Mouse (Mus musculus) liver, adult (tissue): Measurements from ENCODE around the gene Gabra5.

Experiments used
- GATA4 ChIP-seq: IDR thresholded peaks from 2 replicates; pipeline ENCODE4 v1.6.1; 2014; ENCODE audit warnings: mild to moderate bottlenecking, low read length; ENCODE audit not compliant: insufficient replicate concordance

Gene Gabra5

DNA sequence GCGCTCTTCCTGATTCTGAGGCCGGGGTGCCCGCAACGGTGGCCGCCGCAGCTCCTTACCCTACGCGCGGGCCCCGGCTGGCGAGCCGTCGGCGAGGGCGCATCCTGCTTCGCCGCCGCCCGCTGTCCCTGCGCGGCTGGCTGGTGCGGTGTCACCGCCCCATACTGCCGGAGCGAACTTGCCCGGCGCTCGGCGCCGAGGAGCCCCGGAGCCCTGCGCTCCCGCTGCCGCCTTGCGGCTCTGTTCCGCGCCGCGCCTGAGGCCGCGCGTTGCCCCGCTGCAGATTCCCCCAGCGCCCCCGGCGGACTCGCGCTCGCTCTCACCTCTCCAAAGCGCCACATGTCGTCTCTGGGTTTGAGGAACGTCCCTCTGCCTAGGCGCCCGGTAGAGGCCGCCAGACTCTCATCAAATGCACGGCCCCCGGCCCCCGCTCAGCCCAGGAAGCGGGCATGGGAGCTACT, at the start of gene Gabra5:
Gabra5 (minus strand) TSS at position 379 of the 461 bp plus-strand sequence.
- TF ChIP-seq GATA4: no peak

DNA sequence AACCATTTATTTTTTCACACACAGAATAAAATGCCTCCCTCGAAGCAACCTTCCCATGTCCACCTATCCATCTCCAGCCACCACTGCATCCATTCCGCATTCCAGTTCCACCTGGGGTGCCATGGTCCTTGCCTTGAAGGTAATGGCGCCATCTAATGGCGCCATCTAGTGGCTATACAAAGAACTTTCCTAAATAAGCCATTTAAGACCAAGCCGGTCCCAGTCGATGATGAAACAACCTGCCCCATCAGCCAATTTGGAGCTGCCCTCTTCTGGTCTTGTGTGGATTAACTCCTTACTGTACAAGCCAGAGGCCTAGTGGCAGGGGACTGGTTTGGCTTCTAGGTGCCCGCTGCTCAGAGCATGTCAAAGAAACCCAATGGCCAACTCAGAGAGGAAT, 28.7 kb upstream of the Gabra5 start:
- no peak for TF ChIP-seq GATA4

DNA sequence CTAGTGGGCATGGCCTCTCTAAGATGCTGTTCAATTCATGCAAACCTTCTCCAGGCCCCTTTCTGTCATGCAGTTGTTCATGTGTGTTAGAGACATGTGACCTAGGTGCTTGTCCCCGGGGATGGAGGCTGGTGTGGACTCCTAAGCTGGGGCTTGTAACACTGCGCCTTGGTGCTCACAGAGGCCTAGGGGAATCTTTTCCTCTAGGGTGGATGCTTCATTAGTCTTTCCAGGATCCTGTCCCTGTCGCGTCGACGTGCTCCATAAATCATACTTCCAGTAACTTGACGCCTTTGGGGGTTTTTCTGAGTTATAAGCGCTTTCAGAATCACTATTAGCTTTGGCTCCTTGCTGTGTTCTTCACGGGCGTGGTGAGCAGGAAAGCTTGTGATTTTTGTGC, 22.8 kb upstream of the Gabra5 start:
- no peak for TF ChIP-seq GATA4

DNA sequence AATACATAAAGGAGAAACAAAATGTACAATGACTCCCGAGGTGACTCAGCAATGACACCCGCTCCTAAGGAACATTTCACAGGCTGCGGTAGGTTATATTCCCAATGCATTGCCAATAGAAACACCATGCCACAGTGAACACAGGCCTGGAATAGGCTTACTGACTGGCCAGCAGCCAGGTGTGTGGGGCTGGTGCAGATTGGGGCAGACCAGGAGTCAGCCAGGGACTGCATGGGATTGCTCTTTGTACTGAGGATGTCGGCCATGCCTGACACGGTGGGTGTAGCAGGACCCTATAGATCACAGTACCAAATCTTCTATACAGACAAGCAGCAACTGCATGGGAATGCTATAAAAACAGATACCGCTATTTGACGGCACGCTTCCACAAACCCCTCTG, 20.1 kb upstream of the Gabra5 start:
- no peak for TF ChIP-seq GATA4

DNA sequence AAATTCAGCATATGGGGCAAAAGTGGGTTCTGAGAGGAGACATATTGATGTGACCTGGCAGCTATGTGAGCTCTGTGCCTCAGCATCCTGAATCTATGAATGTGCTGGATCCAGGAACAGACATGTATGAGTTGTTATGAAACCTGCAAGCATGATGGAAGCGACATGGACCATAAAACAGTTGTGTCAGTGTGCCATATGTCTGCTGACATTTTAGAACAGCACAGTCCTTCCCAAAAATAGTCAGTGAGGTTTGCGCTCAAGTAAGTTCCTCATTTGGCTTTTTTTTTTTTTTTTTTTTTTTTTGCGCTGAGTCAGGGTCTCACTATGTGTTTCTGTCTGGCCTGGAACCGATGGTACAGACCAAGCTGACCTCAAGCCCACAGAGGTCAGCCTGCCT, 19.6 kb upstream of the Gabra5 start:
- no peak for TF ChIP-seq GATA4

DNA sequence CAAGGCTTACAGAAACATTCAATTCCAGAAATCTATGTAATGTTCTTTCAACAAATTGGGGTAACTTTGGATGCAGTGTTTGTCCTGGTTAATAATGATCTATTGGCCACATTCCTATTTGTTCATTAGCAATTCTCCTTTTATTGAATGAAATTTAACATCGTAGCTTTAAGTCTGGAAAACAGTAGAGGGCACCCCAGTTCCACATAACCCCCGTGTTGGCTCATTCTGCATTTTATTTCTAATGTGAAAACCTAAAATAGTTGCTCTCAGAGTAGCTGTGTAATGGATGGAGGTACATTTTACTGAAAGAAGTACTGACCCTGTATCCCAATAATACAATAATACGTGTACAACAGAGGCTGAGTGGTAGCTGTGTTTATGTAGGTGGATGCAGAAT, 3.1 kb upstream of the Gabra5 start:
- TF ChIP-seq GATA4: no peak

DNA sequence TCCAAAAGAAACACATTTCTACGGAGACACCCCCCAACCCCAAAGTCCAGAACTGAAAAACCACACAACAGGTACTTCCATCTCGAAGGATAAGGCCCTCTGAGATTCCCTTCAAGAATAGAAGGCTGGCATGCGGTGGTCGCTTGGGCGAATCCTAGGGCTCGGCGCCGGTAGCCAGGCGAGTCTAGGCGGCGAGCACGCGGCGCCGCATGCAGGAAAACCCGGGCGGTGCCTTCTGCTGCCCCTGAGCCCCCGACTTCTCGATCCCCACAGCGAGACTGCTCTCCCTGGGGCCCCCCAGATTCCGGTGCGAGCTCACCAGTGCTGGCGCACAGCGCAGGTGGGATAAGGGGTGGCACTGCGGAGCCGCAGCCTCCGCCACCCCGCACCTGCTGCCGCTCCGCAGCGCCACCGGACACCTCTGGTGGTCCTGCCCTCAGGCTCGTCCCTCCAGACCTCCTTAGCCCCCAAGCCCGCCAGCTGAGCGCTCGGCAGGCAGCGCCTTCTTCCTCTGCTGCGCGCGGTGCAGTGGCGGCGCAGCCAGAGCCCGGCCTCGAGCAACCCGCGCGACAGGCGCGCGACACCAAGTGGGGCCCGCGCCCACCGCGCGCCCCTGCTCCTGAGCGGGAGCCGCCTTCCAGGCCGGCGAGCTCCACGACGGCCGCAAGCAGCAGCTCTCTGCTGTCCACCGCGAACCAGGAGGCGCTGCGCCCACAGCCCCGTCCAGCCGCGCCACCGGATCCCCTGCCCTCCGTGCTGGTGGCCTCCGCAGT, 813 bp downstream of the Gabra5 start:
- no peak for TF ChIP-seq GATA4

DNA sequence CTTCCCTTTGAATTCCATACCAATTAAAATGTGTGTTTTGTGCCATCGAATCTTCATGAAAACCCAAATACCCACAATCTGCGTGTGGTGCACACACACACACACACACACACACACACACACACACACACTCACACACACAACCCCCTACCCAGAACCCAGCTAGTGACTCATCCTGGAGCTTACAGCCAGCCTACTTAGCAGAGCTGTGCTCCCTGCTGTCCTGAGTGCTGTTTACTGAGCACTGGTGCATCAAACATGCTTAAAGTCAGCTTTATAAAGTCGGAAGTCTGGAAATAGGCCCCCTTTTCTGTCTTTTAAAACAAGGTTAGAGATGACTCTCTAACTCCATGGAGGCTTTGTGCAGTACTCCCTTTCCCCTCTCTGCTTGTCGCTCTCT, 7.0 kb downstream of the Gabra5 start:
- no peak for TF ChIP-seq GATA4

DNA sequence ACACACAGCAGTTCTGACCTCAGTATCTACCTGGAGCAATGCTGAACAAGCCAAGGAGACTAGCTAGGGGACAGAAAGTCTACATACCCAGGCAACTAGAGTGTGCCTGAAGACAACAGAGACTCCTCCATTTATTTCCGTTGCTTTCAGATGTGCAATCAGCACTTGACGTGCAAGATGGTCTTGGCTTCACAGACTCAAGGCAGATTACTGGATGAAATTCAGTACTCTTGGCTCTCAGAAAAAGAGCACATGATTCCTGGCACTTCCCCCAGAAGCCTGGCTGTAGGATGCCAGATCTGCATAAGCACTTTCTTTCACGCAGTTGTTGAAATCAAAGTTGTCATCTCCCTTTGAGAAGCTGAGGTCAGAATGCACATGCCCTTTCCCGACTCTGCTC, 18.1 kb downstream of the Gabra5 start:
- TF ChIP-seq GATA4: no peak

DNA sequence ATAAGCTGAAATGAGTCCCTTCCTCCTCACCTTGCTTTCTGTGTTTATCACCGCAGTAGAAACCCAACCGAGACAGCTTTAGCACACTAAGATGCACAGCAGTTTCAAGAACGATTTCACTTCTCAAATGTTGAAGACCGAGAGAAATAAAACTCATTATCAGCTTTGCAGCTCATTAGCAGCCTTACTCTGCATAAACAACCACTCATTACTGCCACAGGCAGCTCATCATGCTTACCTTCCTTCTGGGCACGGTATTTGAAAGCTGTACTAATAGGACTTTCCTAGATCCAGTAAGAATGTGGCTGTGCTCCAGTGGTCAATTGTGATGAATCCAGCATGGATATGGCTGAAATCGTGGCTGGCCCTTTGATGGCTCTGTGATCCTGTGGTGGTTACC, 23.0 kb downstream of the Gabra5 start:
- TF ChIP-seq GATA4: no peak

DNA sequence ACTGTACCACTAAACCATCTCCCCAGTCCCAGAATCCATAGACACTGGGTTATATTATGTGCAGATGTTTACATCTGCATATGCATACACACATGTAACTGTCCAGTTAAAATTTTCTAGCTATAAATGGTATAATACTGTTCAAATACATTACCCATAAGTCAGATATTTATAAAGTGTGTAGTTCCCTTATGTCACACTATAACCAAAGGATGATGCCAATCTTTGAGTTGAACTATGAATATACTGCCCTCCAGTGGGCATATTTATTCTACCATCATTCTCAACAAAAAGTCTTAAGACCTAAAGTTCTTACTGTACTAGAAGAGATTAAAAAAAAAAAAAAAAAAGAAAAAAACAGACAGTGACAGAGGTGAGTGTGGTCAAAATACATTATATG, 27.0 kb downstream of the Gabra5 start:
- TF ChIP-seq GATA4: no peak

DNA sequence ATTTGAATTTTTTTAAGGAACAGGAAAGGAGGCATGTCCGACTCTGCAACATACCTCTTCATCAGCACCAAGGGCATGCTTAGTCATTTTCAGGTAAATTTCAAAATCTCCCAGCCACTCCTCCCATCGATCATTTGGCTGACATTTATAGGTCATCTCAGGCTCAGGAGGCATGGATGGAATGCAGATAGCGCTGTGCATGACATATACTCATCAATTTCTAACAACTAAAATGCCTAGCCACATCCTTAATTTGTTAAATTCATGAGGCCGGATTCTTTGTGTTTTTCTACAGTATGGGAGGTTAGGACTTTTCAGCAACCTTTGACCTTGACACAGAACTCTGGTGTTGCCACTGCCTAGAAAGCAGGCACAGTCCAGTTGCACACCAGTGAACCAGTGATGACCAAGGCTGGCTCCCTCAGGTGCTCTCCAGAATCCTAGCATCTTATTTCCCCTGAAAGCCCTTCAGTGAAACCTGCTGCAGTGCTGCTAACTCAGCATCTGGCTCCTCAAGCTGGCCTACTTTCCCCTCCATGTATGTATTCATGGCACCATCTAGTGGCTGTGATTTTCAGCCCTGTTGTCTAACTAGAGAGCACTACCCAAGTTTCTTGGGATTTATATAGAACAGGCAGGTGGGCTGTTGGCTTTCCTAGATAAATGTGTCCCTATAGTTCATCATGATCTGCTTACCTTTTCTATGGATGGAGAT, 35.9 kb downstream of the Gabra5 start:
- no peak for TF ChIP-seq GATA4

DNA sequence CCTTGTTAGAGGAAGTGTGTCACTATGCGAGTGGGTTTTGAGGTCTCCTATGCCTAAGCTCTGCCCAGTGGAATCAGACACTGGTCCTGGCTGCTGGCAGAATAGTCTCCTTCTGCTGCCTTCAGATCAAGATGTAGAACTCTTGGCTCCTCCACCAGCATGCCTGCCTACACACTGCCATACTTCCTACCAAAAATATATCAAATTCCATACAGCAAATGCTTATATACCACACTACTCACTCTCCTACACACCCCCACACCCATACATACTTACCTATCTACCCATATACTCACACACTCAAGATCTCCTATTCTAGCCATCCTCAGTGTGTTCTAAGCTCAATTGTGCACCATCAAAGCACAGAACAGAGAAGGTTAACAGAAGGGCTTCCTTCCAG, 38.5 kb downstream of the Gabra5 start:
- TF ChIP-seq GATA4: no peak

DNA sequence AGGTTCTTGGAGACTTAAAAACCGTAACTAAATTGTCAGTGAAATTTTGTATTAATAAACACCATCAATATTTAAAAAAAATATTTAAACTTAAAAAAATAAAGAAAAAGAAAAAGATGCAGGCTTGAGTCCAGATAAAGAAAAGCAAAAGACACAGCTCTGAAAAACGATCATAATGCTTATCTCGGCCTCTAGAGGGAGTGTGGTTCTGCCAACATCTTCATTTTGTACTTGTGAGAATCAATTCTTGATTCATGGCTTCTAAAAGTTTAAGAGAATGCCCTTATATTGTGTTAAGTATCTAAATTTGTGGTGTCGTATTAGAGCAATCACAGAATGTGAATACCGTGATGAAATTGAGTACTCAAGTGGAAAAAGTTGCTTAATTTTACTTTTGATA, 49.5 kb downstream of the Gabra5 start:
- TF ChIP-seq GATA4: no peak

DNA sequence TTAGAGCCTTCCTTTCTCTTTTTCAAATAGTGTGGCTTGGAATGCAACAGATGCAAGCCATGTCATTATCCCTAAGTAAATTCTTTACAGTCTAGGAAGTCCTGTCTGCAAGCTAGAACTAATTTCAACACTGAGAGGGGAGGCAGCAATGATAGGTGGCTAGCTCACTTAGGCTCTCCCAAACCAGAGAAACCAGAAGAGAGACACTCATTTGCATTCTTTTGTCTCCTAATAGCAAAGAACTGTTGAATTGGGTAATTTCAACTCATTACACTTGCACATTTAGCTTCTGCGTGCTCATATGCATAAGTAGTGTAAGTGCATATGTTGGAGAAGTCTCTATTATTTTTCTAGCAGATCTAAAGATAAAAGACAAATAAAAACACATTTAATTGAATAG, 61.6 kb downstream of the Gabra5 start:
- no peak for TF ChIP-seq GATA4

DNA sequence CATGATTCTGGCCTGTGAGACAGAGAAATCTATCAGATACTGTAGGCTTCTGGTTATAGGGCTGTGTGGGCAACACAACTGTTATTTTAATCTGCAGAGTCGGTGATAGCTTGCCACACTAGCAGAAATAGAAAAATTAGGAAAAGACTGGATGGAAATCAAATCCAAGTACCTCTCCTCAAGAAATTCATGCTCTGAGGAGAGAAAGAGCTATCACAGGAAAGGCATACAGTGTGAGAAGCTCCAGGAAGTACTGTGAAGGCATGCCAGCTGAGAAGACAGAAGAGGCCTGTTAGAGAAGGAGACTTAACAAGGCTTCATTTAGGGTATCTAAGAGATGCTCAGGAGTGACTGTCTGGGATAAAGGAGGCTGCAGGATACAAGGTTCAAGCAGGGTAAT, 87.2 kb downstream of the Gabra5 start:
- TF ChIP-seq GATA4: no peak
